Mouse (Mus musculus) stomach, postnatal 0 days (tissue): ENCODE measurements around the gene Xrcc5. TPM values are rescaled to one million over a fixed set of nuclear protein-coding genes. Genes with fewer than 3 reads are reported as not detected.

ENCODE experiments used
- ATAC-seq: fragments of 200-750 bp; cut with Nextera tagmentation; 2 replicates; pipeline ENCODE4 v1.8.0; 2017; ENCODE audit not compliant: low FRiP score, low TSS enrichment
- DNase-seq: peaks from one replicate; pipeline ENCODE4 v3.0.0-alpha.2; 2016; ENCODE audit warnings: low spot score
- H3K27ac ChIP-seq: fragments of 300-500 bp; sonication (generic); replicated peaks from 2 replicates; pipeline ENCODE4 v1.5.1; 2014; ENCODE audit warnings: mild to moderate bottlenecking, control low read depth
- H3K27me3 ChIP-seq: fragments of 300-500 bp; sonication (generic); 2 replicates; pipeline ENCODE4 v1.6.1; 2014; ENCODE audit warnings: low read length; ENCODE audit not compliant: control insufficient read depth, insufficient read depth
- H3K36me3 ChIP-seq: fragments of 300-500 bp; sonication (generic); 2 replicates; pipeline ENCODE4 v1.6.1; 2014; ENCODE audit warnings: low read length, mixed read lengths; ENCODE audit not compliant: control insufficient read depth, insufficient read depth
- H3K4me1 ChIP-seq: fragments of 300-500 bp; sonication (generic); replicated peaks from 2 replicates; pipeline ENCODE4 v1.6.1; 2014; ENCODE audit warnings: antibody characterized with exemption; ENCODE audit not compliant: control insufficient read depth, insufficient read depth
- H3K4me2 ChIP-seq: fragments of 300-500 bp; sonication (generic); replicated peaks from 2 replicates; pipeline ENCODE4 v1.6.1; 2014; ENCODE audit warnings: low read depth, mild to moderate bottlenecking, control low read depth, moderate library complexity
- H3K4me3 ChIP-seq: fragments of 300-500 bp; sonication (generic); 2 replicates; pipeline ENCODE4 v1.5.1; 2014; ENCODE audit warnings: low read depth, low read length, control low read depth
- H3K9ac ChIP-seq: fragments of 300-500 bp; sonication (generic); 2 replicates; pipeline ENCODE4 v1.6.1; 2014; ENCODE audit warnings: mild to moderate bottlenecking, low read length, control low read depth, mixed read lengths
- H3K9me3 ChIP-seq: fragments of 300-500 bp; sonication (generic); 2 replicates; pipeline ENCODE4 v1.6.1; 2016; ENCODE audit warnings: low read length; ENCODE audit not compliant: control insufficient read depth
- CTCF ChIP-seq: IDR thresholded peaks from 2 replicates; pipeline ENCODE4 v1.5.1; 2016; ENCODE audit warnings: antibody characterized with exemption, low read depth, mild to moderate bottlenecking, moderate library complexity
- EP300 ChIP-seq: optimal IDR thresholded peaks from 2 replicates; pipeline ENCODE3; 2016; ENCODE audit warnings: antibody characterized with exemption
- WGBS: fragments of 180-500 bp; shearing (Covaris S2); extraction: QIAGEN DNeasy Blood & Tissue Kit; methylation state at CpG from one replicate; pipeline ENCODE4 v1.1.7; 2014; 5-methylcytosine and 5-hydroxymethylcytosine counted together
- polyA plus RNA-seq: library from polyadenylated mRNA; unstranded; fragments of >200 nt; fragmentation: Nextera tagmentation; extraction: Ambion mirVana; gene quantifications from 2 replicates; pipeline ENCODE4 v1.2.1, GENCODE M21; 2015

Gene Xrcc5
- polyA plus RNA-seq, 1 experiment from 2014 or later = 21.1 TPM

- Histone ChIP-seq H3K9ac (no peak overlapping the region), H3K4me3 (no peak overlapping the region), H3K4me2 (no peak overlapping the region), H3K27me3 (no peaks in the 10 kb centered on the region), H3K9me3 (no peaks in the 10 kb centered on the region), H3K36me3 (no peaks in the 10 kb centered on the region), H3K4me1 (no peaks in the 10 kb centered on the region), H3K27ac (no peak overlapping the region)
- ATAC-seq = no peak
- WGBS = 63% methylated on average over 4 of the region's 4 CpGs
- no peak for TF ChIP-seq EP300
- TF ChIP-seq CTCF = no peak
- no peak for DNase-seq
Observed at GRCm38 (mm10) chr1:72293869-72294663, 13.2 kb upstream of the Xrcc5 start.

- H3K4me2 ChIP-seq = no peak overlapping the region
- no peak overlapping the region for H3K4me3 ChIP-seq
- TF ChIP-seq CTCF = no peak
- TF ChIP-seq EP300 = no peak
- DNase-seq = no peak
- no peaks in the 10 kb centered on the region for H3K4me1 ChIP-seq
- ATAC-seq = no peak
- H3K27me3 ChIP-seq = no peaks in the 10 kb centered on the region
- H3K9me3 ChIP-seq = no peaks in the 10 kb centered on the region
- H3K27ac ChIP-seq = no peak overlapping the region
- no peaks in the 10 kb centered on the region for H3K36me3 ChIP-seq
- H3K9ac ChIP-seq = no peak overlapping the region
- 65% methylated on average over 8 of the region's 8 CpGs for WGBS
Observed at GRCm38 (mm10) chr1:72295746-72296145, 11.5 kb upstream of the Xrcc5 start.

- H3K4me3 ChIP-seq = no peak overlapping the region
- no peak overlapping the region for H3K4me2 ChIP-seq
- DNase-seq (no peak), ATAC-seq (no peak)
- TF ChIP-seq EP300 = no peak
- no peak for TF ChIP-seq CTCF
- H3K4me1 ChIP-seq = no peaks in the 10 kb centered on the region
- H3K9ac ChIP-seq = no peak overlapping the region
- WGBS = 78% methylated on average over 1 of the region's 1 CpGs
- H3K27ac ChIP-seq = no peak overlapping the region
- H3K27me3 ChIP-seq = no peaks in the 10 kb centered on the region
- H3K36me3 ChIP-seq = no peaks in the 10 kb centered on the region
- no peaks in the 10 kb centered on the region for H3K9me3 ChIP-seq
Observed at GRCm38 (mm10) chr1:72301845-72302244, 5.4 kb upstream of the Xrcc5 start.

DNA sequence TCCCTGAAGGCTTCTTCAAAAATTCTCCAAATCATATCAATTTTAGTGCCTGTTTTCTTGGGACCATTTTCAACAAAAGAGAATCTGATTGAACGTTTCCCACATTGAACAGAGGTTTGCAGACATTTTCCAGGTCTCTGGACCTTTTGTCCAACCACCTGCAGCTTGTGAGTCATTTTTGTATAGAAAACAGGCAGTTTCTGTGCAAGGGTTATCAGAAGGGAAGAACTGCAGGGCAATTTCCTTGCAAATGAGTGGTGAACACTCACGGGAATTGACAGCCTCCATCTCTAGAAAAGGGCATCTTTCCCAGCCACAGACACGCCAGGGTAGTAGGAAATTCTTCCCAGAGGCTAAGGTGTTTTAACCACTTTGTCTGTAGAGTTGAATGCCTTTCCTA lies 980 bp upstream of the Xrcc5 start:
- no peaks in the 10 kb centered on the region for H3K9me3 ChIP-seq
- WGBS = 72% methylated on average over 3 of the region's 3 CpGs
- H3K36me3 ChIP-seq = 0 out of 2 replicates have a peak, but pooled peaks cover 2% of the 10 kb centered on the region
- no peaks in the 10 kb centered on the region for H3K4me1 ChIP-seq
- DNase-seq (no peak), ATAC-seq (no peak)
- H3K27me3 ChIP-seq = no peaks in the 10 kb centered on the region
- TF ChIP-seq CTCF (no peak), EP300 (no peak)
- H3K27ac ChIP-seq = no peak overlapping the region
- H3K4me3 ChIP-seq = no peak overlapping the region
- H3K9ac ChIP-seq = no peak overlapping the region
- H3K4me2 ChIP-seq = peak overlapping the region; percentile 46; the same call in 1 of the 2 replicates

- TF ChIP-seq CTCF = peak; percentile 59
- no peak for TF ChIP-seq EP300
- 4% methylated on average over 11 of the region's 11 CpGs for whole genome bisulfite sequencing
Observed at GRCm38 (mm10) chr1:72306679-72307181, 491 bp upstream of the Xrcc5 start.

DNA sequence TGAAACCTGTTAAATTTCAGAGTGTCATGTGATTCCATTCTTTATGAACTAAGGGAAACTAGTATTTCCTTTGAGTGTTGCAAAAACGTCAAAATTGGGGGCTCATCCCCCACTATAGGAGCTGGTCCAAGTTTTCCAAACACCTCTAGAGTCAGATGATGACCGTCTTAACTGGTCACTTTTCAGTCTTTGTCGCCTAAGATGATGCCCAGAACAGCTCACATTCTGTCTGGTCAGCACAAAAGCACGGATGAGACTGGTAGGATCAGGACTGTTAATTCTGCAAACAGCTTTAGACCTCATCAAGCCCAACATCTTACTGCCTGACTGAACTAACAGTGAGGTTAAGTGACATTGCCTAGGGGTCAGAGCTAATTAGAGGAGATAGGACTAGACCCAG lies 1.7 kb downstream of the Xrcc5 start:
- DNase-seq (no peak), ATAC-seq (no peak)
- no peak overlapping the region for H3K27ac ChIP-seq
- H3K9ac ChIP-seq = no peak overlapping the region
- no peak overlapping the region for H3K4me3 ChIP-seq
- TF ChIP-seq EP300 = no peak
- no peak for TF ChIP-seq CTCF
- WGBS = 74% methylated on average over 4 of the region's 4 CpGs
- no peaks in the 10 kb centered on the region for H3K9me3 ChIP-seq
- no peaks in the 10 kb centered on the region for H3K4me1 ChIP-seq
- no peak overlapping the region for H3K4me2 ChIP-seq
- H3K27me3 ChIP-seq = no peaks in the 10 kb centered on the region
- peaks cover 2% of the 10 kb centered on the region; the same call in 1 of the 2 replicates for H3K36me3 ChIP-seq

More at GRCm38 (mm10) chr1:72306679-72307181, 491 bp upstream of the Xrcc5 start:
- Histone ChIP-seq H3K4me1 (no peaks in the 10 kb centered on the region), H3K4me2 (peak overlapping the region; percentile 46), H3K9ac (no peak overlapping the region), H3K4me3 (peak overlapping the region; percentile 50), H3K36me3 (0 out of 2 replicates have a peak, but pooled peaks cover 2% of the 10 kb centered on the region), H3K27me3 (no peaks in the 10 kb centered on the region), H3K27ac (peak overlapping the region; percentile 35; the same call in 1 of the 2 replicates), H3K9me3 (no peaks in the 10 kb centered on the region)
- peak; percentile 46 for DNase-seq
- ATAC-seq = peak; percentile 74
